Mouse (Mus musculus): ENCODE results near the gene Frk.

GRCm38 (mm10) chr10:34563518-34564176 lies 80.4 kb downstream of the Frk start:
- no peak for TF ChIP-seq CTCF (IDR thresholded peaks at IDR 0.05; ENCODE audit: low read depth, low read length)
- TF ChIP-seq POLR2A (IDR thresholded peaks at IDR 0.05; ENCODE audit: extremely low read depth, insufficient read depth, low read length): no peak
